Mouse (Mus musculus): ENCODE results near the gene Nfasc. TPM values are rescaled to one million over a fixed set of nuclear protein-coding genes. Genes with fewer than 3 reads are reported as not detected.
A peak's percentile ranks its signal among the peaks of the same experiment; 100 is the strongest.

Gene Nfasc
- polyA plus RNA-seq, 1 experiment from 2014 or later = 25.5 TPM

GRCm38 (mm10) chr1:132678935-132679334 is 62.7 kb downstream of the Nfasc start:
- Histone ChIP-seq H3K4me1 (ENCODE audit: control insufficient read depth, insufficient read depth, low read length) (no peaks in the 10 kb centered on the region), H3K9me3 (ENCODE audit: control insufficient read depth, low read length) (no peaks in the 10 kb centered on the region), H3K4me3 (ENCODE audit: low read depth, low read length) (no peak overlapping the region), H3K27me3 (ENCODE audit: control insufficient read depth, insufficient read depth, low read length) (no peaks in the 10 kb centered on the region), H3K4me2 (ENCODE audit: low read depth) (no peak overlapping the region), H3K36me3 (ENCODE audit: control insufficient read depth, insufficient read depth, low read length) (no peaks in the 10 kb centered on the region), H3K27ac (ENCODE audit: low read depth, low read length) (0 out of 2 replicates have a peak overlapping the region, but pooled peaks have one; percentile 14), H3K9ac (ENCODE audit: low read length) (no peak overlapping the region)
- ATAC-seq (ENCODE audit: insufficient read depth, low FRiP score, low TSS enrichment) = no peak
- 64% methylated on average over 12 of the region's 12 CpGs for WGBS
- DNase-seq (ENCODE audit: low spot score) = no peak

DNA sequence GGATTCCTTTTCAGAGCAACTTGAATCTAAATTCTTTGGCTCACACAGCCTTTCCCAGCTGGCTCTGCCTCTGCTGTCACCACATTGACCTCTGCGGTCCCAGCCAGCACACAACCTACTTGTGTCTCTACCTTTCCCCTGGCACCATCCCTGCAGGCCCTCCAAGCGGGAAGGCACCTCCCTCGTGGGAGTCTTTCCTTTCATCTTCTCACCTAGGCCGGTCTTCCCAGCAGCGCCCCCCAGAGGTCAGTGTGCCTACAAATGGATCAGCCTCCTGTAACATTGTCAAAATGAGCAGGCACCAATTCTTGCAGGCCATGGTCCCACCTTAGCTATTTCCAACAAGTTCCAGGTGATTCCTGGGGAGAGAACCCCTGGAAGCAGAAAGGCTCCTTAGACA is 63.5 kb downstream of the Nfasc start:
- H3K4me3 ChIP-seq (ENCODE audit: low read depth, low read length) = no peak overlapping the region
- no peak for DNase-seq (ENCODE audit: low spot score)
- WGBS = 49% methylated on average over 5 of the region's 5 CpGs

DNA sequence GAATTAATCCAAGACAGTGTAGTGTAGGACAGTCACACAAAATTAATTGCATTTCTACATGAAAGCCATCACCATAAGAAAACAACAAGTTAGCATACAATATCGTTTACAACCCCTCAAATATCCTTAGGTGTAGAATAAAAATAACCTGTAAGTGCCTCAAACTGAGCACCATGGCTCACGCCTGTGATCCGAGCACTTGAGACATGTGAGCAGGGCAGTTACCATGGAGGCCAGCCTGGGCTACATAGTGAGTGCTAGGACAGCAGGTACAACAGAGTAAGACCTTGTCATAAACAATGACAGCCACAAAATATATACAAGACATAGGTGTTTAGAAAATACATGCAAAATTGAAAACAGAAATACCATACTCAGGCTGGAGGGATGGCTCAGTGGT is 68.9 kb downstream of the Nfasc start:
- Histone ChIP-seq H3K9ac (ENCODE audit: low read length) (no peak overlapping the region), H3K27ac (ENCODE audit: low read depth, low read length) (no peak overlapping the region), H3K4me3 (ENCODE audit: low read depth, low read length) (no peak overlapping the region), H3K27me3 (ENCODE audit: control insufficient read depth, insufficient read depth, low read length) (no peaks in the 10 kb centered on the region), H3K9me3 (ENCODE audit: control insufficient read depth, low read length) (no peaks in the 10 kb centered on the region), H3K4me2 (ENCODE audit: low read depth) (no peak overlapping the region), H3K36me3 (ENCODE audit: control insufficient read depth, insufficient read depth, low read length) (no peaks in the 10 kb centered on the region), H3K4me1 (ENCODE audit: control insufficient read depth, insufficient read depth, low read length) (no peaks in the 10 kb centered on the region)
- DNase-seq (ENCODE audit: low spot score) = no peak
- 89% methylated on average over 3 of the region's 3 CpGs for WGBS
- no peak for ATAC-seq (ENCODE audit: insufficient read depth, low FRiP score, low TSS enrichment)

More for the DNA sequence above, 63.5 kb downstream of the Nfasc start:
- H3K4me2 ChIP-seq (ENCODE audit: low read depth) = no peak overlapping the region
- H3K36me3 ChIP-seq (ENCODE audit: control insufficient read depth, insufficient read depth, low read length) = no peaks in the 10 kb centered on the region
- H3K27me3 ChIP-seq (ENCODE audit: control insufficient read depth, insufficient read depth, low read length) = no peaks in the 10 kb centered on the region
- no peak for ATAC-seq (ENCODE audit: insufficient read depth, low FRiP score, low TSS enrichment)
- no peak overlapping the region for H3K27ac ChIP-seq (ENCODE audit: low read depth, low read length)
- H3K9ac ChIP-seq (ENCODE audit: low read length) = no peak overlapping the region
- H3K4me1 ChIP-seq (ENCODE audit: control insufficient read depth, insufficient read depth, low read length) = no peaks in the 10 kb centered on the region
- no peaks in the 10 kb centered on the region for H3K9me3 ChIP-seq (ENCODE audit: control insufficient read depth, low read length)

- Histone ChIP-seq H3K9me3 (ENCODE audit: control insufficient read depth, low read length) (no peaks in the 10 kb centered on the region), H3K4me3 (ENCODE audit: low read depth, low read length) (no peak overlapping the region), H3K36me3 (ENCODE audit: control insufficient read depth, insufficient read depth, low read length) (no peaks in the 10 kb centered on the region), H3K27me3 (ENCODE audit: control insufficient read depth, insufficient read depth, low read length) (no peaks in the 10 kb centered on the region), H3K4me1 (ENCODE audit: control insufficient read depth, insufficient read depth, low read length) (no peaks in the 10 kb centered on the region), H3K4me2 (ENCODE audit: low read depth) (no peak overlapping the region), H3K27ac (ENCODE audit: low read depth, low read length) (no peak overlapping the region), H3K9ac (ENCODE audit: low read length) (no peak overlapping the region)
- ATAC-seq (ENCODE audit: insufficient read depth, low FRiP score, low TSS enrichment) (no peak), DNase-seq (ENCODE audit: low spot score) (no peak)
- WGBS = 90% methylated on average over 6 of the region's 6 CpGs
Observed at GRCm38 (mm10) chr1:132669200-132669599, 72.4 kb downstream of the Nfasc start.

DNA sequence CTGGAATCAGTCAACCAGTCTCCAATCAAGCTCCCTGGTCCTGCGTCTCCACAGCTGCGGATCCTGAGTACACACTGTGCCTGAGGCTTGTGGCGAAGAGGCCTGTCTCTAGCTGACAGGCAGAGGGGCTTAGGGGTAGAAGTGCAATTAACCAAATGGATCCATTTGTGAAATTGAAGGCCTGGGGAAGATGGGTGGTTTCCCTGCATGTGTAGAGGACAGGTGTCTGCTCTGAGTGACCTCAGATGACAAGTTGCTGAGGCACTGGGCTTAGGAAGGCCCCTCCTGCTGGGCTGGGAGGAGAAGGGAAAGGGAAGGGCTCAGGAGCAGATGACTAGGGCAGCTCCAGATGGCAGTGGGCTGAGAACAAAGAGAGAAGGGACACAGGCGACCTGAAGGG is 81.2 kb downstream of the Nfasc start:
- Histone ChIP-seq H3K9ac (ENCODE audit: low read length) (peak overlapping the region; percentile 29), H3K27me3 (ENCODE audit: control insufficient read depth, insufficient read depth, low read length) (no peaks in the 10 kb centered on the region), H3K9me3 (ENCODE audit: control insufficient read depth, low read length) (no peaks in the 10 kb centered on the region), H3K4me2 (ENCODE audit: low read depth) (no peak overlapping the region), H3K27ac (ENCODE audit: low read depth, low read length) (peak overlapping the region; percentile 83), H3K4me1 (ENCODE audit: control insufficient read depth, insufficient read depth, low read length) (peaks cover 3% of the 10 kb centered on the region; the same call in 1 of the 2 replicates), H3K4me3 (ENCODE audit: low read depth, low read length) (no peak overlapping the region), H3K36me3 (ENCODE audit: control insufficient read depth, insufficient read depth, low read length) (no peaks in the 10 kb centered on the region)
- ATAC-seq (ENCODE audit: insufficient read depth, low FRiP score, low TSS enrichment) (no peak), DNase-seq (ENCODE audit: low spot score) (peak; percentile 42)
- 19% methylated on average over 4 of the region's 4 CpGs for WGBS

GRCm38 (mm10) chr1:132659604-132660003 is 82.0 kb downstream of the Nfasc start:
- Histone ChIP-seq H3K27ac (ENCODE audit: low read depth, low read length) (peak overlapping the region; percentile 83), H3K4me2 (ENCODE audit: low read depth) (no peak overlapping the region), H3K36me3 (ENCODE audit: control insufficient read depth, insufficient read depth, low read length) (no peaks in the 10 kb centered on the region), H3K9me3 (ENCODE audit: control insufficient read depth, low read length) (no peaks in the 10 kb centered on the region), H3K9ac (ENCODE audit: low read length) (no peak overlapping the region), H3K4me1 (ENCODE audit: control insufficient read depth, insufficient read depth, low read length) (peaks cover 3% of the 10 kb centered on the region; the same call in 1 of the 2 replicates), H3K4me3 (ENCODE audit: low read depth, low read length) (no peak overlapping the region), H3K27me3 (ENCODE audit: control insufficient read depth, insufficient read depth, low read length) (no peaks in the 10 kb centered on the region)
- DNase-seq (ENCODE audit: low spot score) = no peak
- WGBS = 12% methylated on average over 3 of the region's 3 CpGs
- ATAC-seq (ENCODE audit: insufficient read depth, low FRiP score, low TSS enrichment) = no peak

DNA sequence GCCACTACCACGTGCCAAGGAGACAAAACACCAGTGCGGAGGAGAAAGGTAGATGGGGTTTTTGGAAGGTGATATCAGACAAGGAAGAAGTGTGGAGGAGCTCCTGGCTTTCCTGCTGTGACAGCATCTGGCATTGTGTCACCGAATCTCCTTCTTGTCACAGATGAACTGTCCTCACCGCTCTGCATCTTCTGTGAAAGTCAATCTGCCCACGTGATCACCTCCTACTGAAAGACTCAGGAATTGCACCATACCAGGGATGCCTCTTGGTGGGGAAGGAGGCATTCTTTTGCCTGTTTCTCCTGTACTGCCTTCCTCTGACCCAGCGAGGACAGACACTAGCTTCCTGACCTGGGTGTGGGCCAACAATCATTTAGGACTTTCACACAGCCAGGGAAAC is 86.0 kb downstream of the Nfasc start:
- no peak overlapping the region for H3K9ac ChIP-seq (ENCODE audit: low read length)
- H3K9me3 ChIP-seq (ENCODE audit: control insufficient read depth, low read length) = no peaks in the 10 kb centered on the region
- peak; percentile 6 for DNase-seq (ENCODE audit: low spot score)
- no peaks in the 10 kb centered on the region for H3K27me3 ChIP-seq (ENCODE audit: control insufficient read depth, insufficient read depth, low read length)
- peaks cover 3% of the 10 kb centered on the region; the same call in 1 of the 2 replicates for H3K4me1 ChIP-seq (ENCODE audit: control insufficient read depth, insufficient read depth, low read length)
- H3K4me2 ChIP-seq (ENCODE audit: low read depth) = no peak overlapping the region
- no peak for ATAC-seq (ENCODE audit: insufficient read depth, low FRiP score, low TSS enrichment)
- WGBS = 72% methylated on average over 6 of the region's 6 CpGs
- no peaks in the 10 kb centered on the region for H3K36me3 ChIP-seq (ENCODE audit: control insufficient read depth, insufficient read depth, low read length)
- no peak overlapping the region for H3K4me3 ChIP-seq (ENCODE audit: low read depth, low read length)
- no peak overlapping the region for H3K27ac ChIP-seq (ENCODE audit: low read depth, low read length)

- 0 out of 2 replicates have a peak overlapping the region, but pooled peaks have one; percentile 21 for H3K27ac ChIP-seq (ENCODE audit: low read depth, low read length)
- no peak overlapping the region for H3K4me2 ChIP-seq (ENCODE audit: low read depth)
- H3K9ac ChIP-seq (ENCODE audit: low read length) = no peak overlapping the region
- DNase-seq (ENCODE audit: low spot score) (peak; percentile 12), ATAC-seq (ENCODE audit: insufficient read depth, low FRiP score, low TSS enrichment) (no peak; the same call in 1 of the 2 replicates)
- no peaks in the 10 kb centered on the region for H3K9me3 ChIP-seq (ENCODE audit: control insufficient read depth, low read length)
- 59% methylated on average over 9 of the region's 9 CpGs for WGBS
- no peaks in the 10 kb centered on the region for H3K36me3 ChIP-seq (ENCODE audit: control insufficient read depth, insufficient read depth, low read length)
- H3K4me3 ChIP-seq (ENCODE audit: low read depth, low read length) = no peak overlapping the region
- no peaks in the 10 kb centered on the region for H3K27me3 ChIP-seq (ENCODE audit: control insufficient read depth, insufficient read depth, low read length)
- peaks cover 3% of the 10 kb centered on the region; the same call in 1 of the 2 replicates for H3K4me1 ChIP-seq (ENCODE audit: control insufficient read depth, insufficient read depth, low read length)
Observed at GRCm38 (mm10) chr1:132654769-132655168, 86.8 kb downstream of the Nfasc start.

- H3K36me3 ChIP-seq (ENCODE audit: control insufficient read depth, insufficient read depth, low read length) = no peaks in the 10 kb centered on the region
- no peaks in the 10 kb centered on the region for H3K9me3 ChIP-seq (ENCODE audit: control insufficient read depth, low read length)
- ATAC-seq (ENCODE audit: insufficient read depth, low FRiP score, low TSS enrichment) (no peak), DNase-seq (ENCODE audit: low spot score) (peak; percentile 8)
- 78% methylated on average over 12 of the region's 12 CpGs for WGBS
- no peak overlapping the region for H3K4me2 ChIP-seq (ENCODE audit: low read depth)
- no peak overlapping the region for H3K27ac ChIP-seq (ENCODE audit: low read depth, low read length)
- H3K4me1 ChIP-seq (ENCODE audit: control insufficient read depth, insufficient read depth, low read length) = no peaks in the 10 kb centered on the region
- no peak overlapping the region for H3K4me3 ChIP-seq (ENCODE audit: low read depth, low read length)
- H3K27me3 ChIP-seq (ENCODE audit: control insufficient read depth, insufficient read depth, low read length) = no peaks in the 10 kb centered on the region
- H3K9ac ChIP-seq (ENCODE audit: low read length) = no peak overlapping the region
Observed at GRCm38 (mm10) chr1:132653841-132654457, 87.6 kb downstream of the Nfasc start.
